Mouse (Mus musculus) erythroblast, adult 5-6 weeks (primary cell): ENCODE results near the gene Taf5. TPM values are rescaled to one million over a fixed set of nuclear protein-coding genes. Genes with fewer than 3 reads are reported as not detected.

Experiments used
- ATAC-seq: replicated peaks from 2 replicates; pipeline ENCODE4 v1.8.0; 2016; ENCODE audit warnings: moderate number of reproducible peaks, mild to moderate bottlenecking, moderate TSS enrichment, inconsistent platforms; ENCODE audit not compliant: poor library complexity, low FRiP score, severe bottlenecking
- total RNA-seq, 2 experiments: library from RNA; stranded (forward) in 1 of 2; stranded (reverse) in 1 of 2; fragments of 150-400 nt in 1 of 2; fragments of 200-764, 138-1000 nt in 1 of 2; gene quantifications; 2 replicates each; pipeline versions ENCODE4 v1.2.3 to v1.2.4; 2015 to 2017; ENCODE audit warnings: low replicate concordance in 2 of 2

Taf5 gene
- 2.1 and 5.2 TPM in 2 replicates for total RNA-seq (2015; ENCODE audit: low replicate concordance)
- 11.7 and 13.9 TPM in 2 replicates for total RNA-seq (2017; ENCODE audit: low replicate concordance)

DNA sequence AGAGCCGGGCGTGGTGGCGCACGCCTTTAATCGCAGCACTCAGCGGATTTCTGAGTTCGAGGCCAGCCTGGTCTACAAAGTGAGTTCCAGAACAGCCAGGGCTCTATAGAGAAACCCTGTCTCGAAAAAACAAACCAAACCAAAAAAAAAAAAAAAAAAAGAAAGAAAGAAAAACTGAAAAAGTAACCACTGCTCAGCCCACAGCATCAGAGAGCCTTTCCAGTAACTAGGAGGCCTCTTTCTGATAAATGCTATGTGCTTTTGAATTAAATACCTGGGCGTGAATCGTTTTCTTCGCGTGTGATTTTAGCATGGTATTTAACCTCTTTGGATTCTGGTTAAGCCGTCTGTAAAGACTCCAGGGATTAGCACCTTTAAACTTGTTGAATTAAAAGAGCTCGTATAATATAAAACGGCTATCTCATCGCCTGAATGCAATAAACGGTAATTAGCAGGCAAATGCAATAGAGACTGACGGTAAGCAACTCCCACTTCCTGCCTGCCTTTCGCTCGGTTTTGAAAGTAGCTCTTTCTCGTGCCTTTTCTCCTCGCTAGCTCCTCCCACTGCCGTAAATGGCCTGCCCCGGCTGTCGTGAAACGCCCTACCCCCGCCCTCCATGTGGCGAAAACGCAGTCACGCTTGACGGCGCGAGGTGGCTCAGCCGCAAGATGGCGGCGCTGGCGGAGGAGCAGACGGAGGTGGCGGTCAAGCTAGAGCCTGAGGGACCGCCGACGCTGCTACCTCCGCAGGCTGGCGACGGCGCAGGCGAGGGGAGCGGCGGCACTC, at the start of gene Taf5:
Gene Taf5 (plus strand): TSS at position 651 of the 787 bp plus-strand sequence.
- ATAC-seq = peak; percentile 86

DNA sequence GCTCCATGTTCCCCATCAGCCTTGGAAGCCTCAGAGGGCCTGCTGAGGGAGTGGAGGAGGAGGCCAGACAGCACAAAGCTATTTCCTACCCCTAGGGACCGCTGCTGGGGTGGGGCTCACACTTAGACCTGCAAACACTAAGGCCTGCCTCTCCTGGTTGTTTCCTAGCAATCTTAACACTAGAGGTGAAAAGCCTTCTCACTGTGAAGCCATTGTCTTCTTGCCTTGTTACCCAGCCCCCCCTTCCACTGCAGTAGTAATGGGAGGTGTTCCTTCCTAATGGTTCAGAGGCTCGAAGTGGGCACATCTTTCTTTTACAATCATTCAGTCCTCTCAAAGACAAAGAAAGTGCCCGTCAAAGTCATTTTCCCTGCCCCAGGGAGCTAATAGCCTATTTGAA, 49.7 kb upstream of the Taf5 start:
- no peak for ATAC-seq

DNA sequence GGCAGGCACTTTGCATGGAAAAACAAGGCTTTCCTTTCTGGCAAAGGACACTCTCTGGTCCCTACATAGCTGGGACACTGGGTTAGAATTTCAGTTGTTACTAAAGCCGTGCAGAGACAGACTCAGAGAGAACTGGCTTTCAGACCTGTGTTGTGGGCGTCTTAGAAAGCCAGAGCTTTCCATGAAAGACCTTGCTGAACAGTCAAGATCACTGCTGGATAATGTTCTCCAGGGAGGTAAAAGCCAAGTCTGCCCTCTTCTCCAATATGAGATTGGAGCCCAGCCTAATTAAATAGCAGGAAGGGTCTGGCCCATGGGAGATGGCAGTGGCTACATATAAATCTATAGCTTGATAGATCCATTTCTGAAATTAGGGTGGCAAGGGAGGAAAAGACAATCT, 49.2 kb upstream of the Taf5 start:
- ATAC-seq = no peak

DNA sequence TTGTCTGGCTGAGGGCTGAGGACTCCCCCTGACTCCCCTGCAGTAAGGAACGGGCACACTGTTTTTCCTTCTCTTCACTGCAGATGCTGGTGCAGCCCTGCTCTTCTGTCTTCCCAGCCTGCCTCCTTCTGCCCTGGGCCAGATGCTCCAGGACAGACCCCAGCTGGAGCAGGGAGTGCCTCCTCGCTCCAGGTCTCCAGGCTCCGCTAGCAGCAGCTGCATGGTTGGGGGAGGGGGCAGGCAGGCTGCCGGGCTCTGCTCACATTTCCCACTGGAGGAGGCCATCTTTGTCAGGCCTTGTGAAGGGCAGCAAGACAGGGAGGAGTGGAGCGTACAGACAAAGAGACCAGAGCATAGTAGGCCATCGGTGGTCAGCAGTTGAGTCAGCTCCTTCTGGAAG, 48.2 kb upstream of the Taf5 start:
- no peak for ATAC-seq

DNA sequence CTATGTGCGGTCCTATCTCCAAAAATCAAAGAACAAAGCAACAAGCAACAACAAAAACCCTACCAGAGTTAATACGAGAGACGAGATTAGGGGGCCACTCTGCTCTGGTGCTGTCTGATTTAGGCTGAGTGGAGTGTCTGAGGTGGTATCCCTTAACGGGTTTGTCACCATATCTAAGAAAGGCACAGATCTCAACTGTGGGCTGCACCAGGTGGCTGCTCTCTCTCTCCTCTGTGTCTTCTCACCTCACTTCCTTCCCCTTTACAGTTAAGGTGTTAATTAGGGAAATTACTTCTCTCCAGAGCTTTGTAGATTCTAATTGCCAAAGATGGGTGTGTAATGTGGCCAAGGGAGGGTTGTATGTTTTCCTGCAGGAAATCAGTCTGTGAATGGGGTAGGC, 44.8 kb upstream of the Taf5 start:
- no peak for ATAC-seq

DNA sequence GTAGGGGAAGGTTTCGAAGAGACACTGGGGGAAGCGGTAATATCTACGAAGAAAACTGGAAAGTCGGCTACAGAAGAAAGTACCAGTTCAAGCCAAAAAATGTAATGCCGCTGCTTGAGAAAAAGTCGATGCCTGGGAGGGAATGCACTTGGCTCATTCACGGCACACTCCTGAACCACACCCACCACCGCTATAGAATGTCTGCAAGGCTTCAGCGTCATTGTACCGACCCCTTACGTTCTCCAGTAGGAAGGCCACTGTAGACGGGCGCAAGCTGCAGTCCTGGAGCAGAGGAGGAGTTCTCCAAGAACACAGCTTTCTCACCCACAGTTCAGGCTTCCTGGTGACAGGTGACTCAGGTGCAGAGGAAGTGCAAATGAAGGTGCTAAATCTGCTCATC, 44.0 kb upstream of the Taf5 start:
- ATAC-seq = no peak

DNA sequence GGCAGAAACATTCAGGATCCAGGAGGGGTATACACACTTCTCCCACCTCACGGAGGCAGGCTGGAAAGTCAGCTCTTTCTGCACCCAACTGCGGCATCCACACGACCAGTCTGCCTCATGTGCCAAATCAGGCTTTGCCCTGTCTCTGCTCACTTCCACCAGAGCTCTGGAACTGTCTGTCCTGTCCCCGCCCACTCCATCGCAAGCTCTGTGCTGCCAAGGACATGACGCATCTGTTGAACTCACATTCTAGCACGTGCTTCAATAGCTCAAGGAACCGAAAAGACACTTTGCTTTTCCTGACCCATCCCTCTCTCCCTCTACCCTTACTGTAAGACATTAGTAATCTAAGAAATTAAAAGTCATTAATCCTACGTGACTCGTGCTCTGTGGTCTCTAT, 42.6 kb upstream of the Taf5 start:
- ATAC-seq = no peak

DNA sequence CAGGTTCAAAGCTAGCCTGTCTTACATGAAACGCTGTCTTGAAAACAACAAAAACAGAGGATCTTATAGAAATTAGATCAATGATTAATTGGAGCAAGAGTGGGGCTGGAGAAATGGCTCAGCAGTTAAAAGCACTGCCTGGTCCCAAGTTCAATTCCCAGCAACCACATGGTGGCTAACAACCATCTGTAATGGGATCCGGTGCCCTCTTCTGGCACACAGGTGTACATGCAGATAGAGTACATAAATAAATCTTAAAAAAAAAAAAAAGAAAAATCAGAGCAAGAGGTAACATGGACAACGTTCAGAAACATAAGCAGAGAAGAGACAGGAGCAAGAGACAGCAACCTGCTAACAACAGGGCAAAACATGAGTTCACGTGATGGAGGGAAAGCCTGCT, 41.0 kb upstream of the Taf5 start:
- ATAC-seq = no peak

DNA sequence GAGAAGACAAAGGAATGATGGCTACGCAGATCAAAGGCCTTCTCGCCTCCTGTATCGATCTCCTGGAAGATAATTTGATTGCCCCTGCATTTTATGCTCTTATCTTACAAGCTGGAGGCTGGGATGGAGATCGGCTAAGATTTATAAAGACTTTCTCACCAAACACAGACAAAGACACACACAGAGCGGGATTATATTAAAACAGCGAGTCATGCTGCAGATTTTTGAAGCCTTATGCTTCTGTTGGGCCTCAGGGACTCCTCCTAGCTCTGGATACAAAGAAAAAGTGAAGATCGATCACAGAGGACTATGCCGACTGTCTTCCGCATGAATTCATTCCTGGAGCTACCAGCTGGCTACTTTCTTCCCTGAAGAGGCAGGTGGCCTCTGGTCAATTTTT, 37.8 kb upstream of the Taf5 start:
- ATAC-seq = no peak

DNA sequence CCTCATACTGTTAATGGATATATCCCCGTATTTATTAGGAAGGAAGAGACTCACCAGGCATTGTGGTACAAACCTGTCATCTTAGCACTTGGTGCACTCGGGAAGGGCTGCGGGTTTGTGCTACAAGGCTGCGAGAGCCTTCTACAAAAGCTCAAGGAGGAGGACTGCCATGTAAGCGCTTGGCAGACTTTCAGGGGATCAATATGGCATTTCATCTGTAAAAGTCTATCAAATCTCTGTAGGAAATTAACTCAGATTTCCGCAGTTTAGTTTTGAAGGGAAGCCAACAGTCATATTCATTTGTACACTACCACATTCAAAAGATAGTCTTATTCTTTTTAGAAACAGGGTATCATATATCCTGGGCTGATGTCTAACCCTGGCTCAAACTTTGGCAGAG, 35.8 kb upstream of the Taf5 start:
- no peak for ATAC-seq

DNA sequence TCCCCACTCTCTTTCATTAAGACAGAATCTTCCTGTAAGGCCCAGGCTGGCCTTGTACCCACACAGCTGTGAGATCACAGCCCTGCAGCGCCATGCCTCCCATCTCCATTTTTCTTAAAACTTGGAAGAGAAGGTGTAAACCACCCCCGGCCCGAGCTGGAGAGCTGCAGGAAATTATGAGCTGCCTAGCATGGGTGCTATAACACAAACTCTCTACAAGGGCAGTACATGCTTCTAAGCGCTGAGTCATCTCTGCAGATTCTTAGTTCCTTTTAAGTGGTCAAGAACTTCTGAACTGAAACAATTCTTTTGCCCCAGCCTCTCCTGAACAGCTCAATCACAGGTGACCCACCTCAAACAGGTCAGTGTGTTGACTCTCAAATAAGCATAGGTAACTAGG, 32.6 kb upstream of the Taf5 start:
- ATAC-seq = no peak

DNA sequence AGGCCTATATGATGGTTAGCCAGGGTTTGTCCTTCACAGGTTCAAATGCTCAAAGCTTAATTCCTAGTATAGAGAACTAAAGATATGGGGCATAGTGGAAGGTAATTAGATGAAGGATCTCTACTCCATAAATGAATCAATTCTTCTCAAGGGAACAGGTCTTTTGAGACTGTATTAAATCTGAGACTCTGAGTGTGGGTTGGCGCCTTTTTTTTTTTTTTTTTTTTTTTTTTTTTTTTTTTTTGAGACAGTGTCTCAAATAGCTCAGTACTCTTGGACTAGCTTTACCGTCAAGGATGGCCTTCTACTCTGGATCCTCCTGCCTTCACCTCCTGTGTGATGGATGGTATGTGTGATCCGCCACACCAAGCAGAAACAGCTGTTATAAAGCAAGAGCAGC, 30.9 kb upstream of the Taf5 start:
- no peak for ATAC-seq

DNA sequence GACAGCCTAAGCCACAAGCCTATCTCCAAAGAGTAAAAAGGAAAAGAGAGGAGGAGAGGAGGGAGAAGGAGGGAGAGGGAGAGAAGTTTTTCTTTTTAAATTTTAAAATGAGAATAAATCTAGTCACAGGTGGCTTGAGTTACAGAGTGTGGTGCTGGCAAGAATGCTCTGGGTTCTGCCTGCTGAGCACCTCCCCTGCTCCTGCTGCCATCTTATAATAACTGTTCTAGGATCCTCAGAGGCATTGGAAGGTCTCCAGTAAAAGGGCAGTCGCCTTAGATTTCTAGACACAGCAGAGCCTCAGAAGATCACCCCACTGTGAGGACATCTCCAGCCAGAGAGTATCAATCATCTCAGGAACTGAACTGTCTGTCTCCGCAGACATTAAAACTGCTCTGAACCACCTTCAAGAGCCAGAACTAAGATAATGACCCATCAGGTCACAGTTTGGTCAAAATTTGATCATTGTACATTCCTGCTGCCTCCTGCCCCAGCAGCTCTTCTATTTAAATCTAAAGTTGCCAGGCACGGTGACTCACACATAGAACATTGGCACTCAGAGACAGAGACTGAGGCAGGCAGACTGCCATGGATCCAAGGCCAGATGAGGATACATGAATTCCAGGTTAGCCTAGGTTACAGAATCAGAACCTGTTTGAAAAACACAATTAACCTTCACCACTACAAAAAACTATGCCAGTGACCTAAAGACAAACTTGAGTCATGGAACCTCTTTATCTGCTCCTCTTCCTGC, 26.6 kb upstream of the Taf5 start:
- no peak for ATAC-seq

DNA sequence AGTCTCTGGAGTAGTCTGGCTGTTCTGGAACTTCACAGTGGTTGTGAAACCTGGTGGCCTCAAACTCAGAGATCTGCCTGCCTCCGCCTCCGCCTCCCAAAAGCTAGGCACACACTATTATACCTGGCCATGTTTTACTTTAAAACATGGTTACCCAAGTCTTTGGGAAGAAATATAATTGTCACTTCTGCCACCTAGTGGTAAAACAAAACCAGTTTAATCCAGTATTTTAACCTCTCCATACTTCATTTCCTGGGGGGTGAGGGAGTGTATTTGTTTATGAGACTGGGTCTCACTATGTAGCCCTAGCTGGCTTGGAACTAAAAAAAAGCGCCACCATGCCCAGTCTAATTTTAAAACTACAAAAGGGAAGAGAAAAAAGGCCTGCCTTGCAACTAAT, 23.9 kb upstream of the Taf5 start:
- no peak for ATAC-seq

DNA sequence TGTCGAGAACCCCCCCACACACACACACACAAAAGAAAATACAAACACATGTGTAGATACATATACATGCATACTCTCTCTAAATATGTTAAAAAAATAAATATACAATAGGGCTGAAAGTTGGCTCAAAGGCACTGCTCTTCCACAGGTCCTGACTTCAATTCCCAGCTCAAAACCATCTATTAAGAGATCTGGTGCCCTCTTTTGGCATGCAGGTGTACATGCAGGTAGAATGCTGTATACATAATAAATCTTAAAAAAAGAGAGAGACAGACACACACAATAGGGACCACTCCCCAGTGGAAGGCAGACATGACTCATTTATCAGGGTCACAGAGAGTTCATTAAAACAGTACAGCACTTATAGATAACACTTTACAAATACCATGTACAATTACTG, 21.2 kb upstream of the Taf5 start:
- ATAC-seq = no peak

DNA sequence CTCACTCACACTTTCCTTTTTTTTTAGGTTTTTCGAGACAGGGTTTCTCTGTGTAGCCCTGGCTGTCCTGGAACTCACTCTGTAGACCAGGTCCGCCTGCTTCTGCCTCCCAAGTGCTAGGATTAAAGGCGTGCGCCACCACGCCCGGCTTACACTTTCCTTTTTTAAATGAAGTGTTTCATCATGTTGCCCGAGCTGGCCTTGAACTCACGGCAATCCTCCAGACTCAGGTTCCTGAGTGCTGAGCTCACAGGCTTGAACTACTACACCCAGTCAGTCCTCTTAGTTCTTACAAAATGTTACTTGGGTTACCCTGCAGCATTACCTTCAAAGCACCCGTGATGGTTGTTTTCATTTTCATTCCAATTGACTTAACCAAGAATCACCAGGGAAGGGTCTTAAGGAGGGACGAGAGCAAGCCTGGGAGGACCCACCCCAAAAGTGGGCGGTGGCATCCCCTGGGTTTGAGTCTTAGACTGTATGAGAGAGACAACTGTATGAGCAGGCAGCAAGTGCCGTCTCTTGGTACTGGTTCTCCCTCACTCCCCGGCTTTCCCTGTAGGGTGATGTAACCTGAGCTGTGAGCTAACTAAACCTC, 20.2 kb upstream of the Taf5 start:
- no peak for ATAC-seq

DNA sequence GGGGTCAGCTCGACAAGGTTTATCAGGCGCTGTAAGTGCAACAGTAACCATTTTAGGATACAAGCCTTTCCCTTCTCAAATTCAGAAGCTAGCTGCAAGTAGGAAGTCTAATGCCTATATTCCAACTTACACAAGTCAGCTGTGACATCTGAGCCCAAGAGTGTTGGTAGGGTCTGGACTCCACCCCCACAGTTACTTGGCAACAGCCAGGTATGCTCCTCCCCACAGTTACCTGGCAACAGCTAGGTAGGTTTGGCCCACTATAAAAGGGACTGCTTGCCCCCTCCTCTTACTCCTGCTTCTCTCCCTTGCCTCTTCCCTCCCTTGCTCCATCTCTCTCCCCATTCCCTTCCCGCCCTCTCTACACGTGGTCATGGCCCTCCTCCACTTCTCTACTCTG, 18.5 kb upstream of the Taf5 start:
- no peak for ATAC-seq

DNA sequence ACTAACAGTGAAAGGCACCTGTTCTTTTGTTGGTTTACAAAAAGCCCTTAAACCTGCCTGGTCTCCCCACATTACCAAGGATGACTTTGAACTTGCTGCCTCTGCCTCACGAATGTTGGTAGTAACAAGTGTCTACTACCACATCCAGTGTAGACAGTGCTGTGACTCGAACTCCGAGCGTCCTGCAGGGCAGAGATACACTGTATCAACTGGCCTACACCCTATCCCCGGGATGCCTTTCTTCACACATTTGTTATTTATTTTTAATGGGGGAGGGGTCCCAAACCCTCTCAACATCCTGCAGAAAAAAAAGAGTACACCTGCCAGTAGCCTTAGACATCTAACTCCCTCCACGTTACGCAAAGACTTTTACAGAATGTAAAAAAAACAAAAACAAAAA, 17.7 kb upstream of the Taf5 start:
- 0 out of 2 replicates have a peak, but pooled peaks have one; percentile 32 for ATAC-seq

DNA sequence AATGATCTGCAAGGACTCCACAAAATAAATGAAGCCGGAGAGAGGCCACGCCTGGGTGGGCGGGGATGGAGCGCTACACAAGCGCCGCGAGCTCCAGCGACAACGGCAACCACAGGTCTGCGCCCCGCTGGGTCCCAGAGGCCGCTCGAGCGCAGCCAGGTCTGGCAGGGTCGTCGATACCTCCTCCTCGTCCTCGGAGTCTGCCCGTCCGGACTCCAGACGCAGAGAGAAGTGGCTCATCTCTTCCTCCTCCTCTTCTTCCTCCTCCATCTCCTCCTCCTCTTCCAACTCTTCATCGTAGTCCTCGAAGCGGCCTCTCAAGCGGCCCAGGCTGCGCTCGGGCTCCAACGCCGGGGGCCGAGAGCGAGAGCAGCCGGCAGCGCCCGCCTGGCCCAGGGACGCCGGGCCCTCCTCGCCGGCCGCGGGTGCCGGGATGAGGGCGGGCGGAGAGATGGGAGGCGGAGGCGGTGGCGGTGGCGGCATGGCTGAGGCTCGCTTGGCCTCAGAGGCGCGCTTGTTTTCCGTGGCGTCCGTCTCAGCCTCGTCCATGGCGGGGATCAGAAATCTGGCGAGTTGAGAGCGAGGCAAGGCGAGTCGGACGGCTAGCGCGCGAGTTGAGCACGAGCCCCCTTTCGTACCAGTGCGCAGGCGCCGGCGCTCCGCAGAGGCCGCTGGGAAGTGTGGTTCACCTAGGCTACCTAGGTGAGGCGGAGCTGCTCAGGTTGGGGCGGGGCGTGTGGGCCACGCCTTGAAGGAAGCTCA, 17.1 kb upstream of the Taf5 start, which contains the start of gene Pcgf6:
Gene Pcgf6 (minus strand): TSS at position 636 of the 762 bp plus-strand sequence.
- ATAC-seq = peak; percentile 93

DNA sequence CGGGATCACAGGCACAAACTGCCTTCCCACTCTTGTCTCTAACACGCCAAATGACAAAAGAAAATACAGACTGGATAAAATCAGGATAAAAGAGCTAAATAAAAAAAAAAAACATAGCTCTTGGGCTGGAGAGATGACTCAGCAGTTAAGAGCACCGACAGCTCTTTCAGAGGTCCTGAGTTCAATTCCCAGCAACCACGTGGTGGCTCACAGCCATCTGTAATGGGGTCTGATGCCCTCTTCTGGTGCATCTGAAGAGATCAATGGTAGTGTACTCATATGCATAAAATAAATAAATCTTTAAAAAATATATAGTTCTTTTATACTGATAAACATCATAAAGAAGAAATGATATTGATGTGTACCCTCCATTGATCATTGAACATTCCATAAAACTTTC, 14.6 kb upstream of the Taf5 start:
- ATAC-seq = no peak
